Mouse (Mus musculus) ovary, adult 2 months (tissue): ENCODE data around the gene Sik3. TPM values are rescaled to one million over a fixed set of nuclear protein-coding genes. Genes with fewer than 3 reads are reported as not detected.

Experiments
- polyA plus RNA-seq: library from polyadenylated mRNA; depleted of rRNA; stranded (reverse); fragments of >200 nt; gene quantifications from 2 replicates; pipeline ENCODE4 v1.2.3, GENCODE M21; 2012; rRNA removed

Gene Sik3
- polyA plus RNA-seq = 19.1 and 27.3 TPM in 2 replicates

DNA sequence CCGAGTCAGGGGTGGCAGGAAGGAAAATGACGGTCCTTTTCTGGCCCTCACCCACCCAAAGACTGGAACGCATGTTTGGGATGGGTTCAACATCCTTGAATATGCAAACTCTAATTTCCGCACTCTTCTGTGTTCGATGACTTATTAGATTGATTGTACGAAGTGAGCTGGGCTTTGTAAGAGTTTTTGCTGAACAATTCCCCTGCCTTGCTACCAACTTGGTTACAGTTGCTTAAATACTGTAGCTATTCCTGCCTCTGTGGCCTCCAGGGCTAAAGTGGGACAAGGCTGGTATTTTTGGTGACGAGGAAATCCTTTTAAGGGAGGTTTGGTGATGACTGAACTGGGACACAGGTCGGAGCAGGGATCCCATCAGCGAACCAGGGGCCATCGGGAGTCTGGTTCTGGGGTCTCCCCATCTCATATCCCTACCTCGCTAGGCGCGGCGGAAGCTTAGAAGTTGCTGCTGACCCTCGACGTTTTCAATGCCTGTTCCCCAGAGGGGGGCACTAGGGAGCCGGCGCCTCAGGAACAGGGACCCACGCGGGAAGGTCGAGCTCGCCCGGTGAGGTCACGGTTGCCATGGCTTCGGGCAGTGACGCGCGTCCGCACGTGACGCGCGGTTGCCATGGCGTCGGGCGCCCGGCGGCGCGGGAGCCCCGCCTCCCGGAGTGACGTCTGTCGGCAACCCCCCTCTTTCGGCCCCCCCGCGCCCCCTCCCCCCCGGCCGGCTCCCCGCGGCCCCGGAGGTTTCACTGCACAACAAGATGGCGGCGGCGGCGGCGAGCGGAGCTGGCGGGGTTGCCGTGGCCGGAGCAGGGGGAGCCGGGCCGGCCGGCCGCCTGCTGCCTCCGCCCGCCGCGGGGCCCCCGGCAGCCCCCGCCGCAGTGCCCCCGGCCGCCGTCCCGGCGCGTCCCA, at the start of gene Sik3, which contains the start of gene Pafah1b2:
Gene Sik3, plus strand, starts transcription at position 730 of the 918 bp plus-strand sequence.
Gene Pafah1b2, minus strand, starts transcription at position 600 of the 918 bp plus-strand sequence.

DNA sequence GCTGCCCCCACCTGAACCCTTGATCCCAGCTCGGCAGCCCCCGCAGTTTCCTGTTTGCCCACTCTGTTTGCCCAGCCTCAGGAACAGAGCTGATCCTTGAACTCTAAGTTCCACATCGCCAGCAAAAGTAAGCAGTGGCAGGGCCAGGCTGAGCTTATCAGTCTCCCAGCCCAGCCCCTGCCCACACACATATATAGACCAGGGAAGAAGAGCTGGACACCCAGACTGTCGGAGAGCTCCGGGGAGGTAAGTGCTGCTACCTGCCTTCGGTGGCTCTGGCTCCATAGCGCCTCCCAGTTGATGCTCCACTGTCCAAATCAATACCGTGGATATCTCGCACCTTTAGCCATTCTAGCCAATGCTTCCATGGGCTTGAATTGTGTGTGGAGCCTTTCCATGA, 215.9 kb downstream of the Sik3 start, which contains the start of gene Apoa1:
Gene Apoa1, plus strand, starts transcription at position 90 of the 400 bp plus-strand sequence.

DNA sequence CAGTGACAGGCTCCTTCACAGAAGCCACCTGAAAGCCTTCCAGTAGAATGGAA, 222.8 kb downstream of the Sik3 start, which contains the start of gene Apoc3:
Gene Apoc3, minus strand, starts transcription at position 41 of the 53 bp plus-strand sequence.

DNA sequence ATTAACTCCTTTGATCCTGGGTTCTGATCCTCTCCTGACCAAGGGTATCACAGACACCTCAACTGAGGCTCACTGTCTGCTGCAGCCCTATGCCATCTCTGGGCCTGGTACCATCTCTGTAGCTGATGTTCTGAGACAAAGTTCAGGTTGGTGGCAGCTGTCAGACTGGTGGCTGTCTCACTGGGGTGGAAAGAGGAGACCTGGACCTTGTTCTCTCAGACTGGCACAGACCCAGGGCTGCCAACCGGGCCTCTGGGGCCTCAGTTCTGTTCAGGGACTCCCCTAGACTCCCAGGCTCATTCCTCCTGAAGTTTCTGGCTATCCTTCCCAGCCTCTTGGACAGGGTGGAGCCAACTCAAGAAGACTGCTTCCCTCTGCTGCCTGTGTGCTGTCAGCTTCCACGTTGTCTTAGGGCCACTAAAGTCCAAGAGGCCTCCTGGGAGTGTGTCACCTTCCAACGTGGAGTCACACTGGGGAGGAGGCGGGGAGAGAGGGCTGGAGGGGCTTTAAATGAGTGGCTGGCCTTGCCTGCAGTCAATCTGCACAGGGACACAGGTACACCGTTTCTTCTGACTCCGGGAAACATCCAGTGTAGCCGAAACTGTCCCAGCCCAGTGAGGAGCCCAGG, 228.0 kb downstream of the Sik3 start, which contains the start of gene Apoa4:
Gene Apoa4, plus strand, starts transcription at position 171 of the 628 bp plus-strand sequence.

DNA sequence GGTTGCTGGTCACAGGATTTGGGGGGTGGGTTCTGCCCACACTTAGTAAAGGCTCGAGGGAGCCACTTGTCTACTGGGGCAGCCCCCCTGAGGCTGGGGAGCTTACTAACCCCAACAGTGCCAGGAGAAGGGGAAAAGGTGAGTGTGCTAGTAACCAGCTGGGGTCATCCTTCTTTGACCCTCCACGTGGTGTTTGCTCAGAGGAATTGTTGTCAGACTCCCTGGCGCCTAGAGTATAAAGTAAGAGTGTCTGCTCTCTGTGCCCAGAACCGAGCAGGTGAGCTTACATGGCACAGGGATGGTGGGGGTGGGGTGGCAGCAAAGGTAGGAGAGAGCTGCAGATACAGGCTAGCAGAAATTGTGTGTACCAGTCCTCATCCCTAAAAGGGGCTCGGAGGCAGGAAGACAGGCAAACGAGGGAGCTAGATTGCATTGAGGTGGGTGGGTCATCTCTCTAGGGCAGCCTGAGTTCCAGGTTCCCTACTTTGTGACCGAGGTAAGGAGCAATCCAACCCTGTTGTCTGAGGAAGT, 255.8 kb downstream of the Sik3 start, which contains the start of gene Apoa5:
Gene Apoa5, plus strand, starts transcription at position 291 of the 531 bp plus-strand sequence.

DNA sequence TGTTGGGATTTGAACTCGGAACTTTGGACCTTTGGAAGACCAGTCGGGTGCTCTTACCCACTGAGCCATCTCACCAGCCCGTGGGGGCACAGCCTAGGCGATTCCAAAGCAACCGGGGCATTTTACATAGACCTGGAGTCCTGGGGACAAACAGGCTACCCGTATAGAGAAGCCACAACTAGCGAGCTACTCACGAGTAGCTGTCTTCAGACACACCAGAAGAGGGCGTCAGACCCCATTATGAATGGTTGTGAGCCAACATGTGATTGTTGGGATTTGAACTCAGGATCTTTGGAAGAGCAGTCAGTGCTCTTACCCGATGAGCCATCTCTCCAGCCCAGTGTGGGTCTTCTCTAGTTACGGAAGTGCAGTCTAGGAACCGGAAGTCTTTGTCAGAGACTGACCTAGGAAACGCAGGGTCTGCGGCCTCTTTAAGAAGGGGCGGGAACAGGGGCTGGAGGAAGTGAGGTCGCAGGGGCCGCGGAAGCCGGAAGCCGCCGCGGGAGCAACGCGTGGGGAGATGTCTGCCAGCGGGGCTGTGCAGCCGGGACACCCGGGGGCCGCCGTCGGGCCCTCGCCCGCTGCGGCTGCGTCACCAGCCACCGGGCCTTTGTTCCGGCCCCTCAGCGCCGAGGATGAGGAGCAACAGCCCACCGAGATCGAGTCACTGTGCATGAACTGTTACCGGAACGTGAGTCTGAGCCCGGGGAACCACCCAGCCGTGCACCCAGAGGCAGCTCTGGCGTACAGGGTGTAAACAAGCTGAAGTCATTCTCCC, 260.2 kb downstream of the Sik3 start, which contains the start of gene Zpr1:
Gene Zpr1, plus strand, starts transcription at position 388 of the 778 bp plus-strand sequence.

Other genes with a start within 250 kb of the Sik3 start
- 24.4 and 34.7 TPM in 2 replicates for gene Cep164, start 184.1 kb upstream of the Sik3 start, polyA plus RNA-seq
- gene Bace1, start 174.2 kb upstream of the Sik3 start, polyA plus RNA-seq = 50.4 and 52.0 TPM in 2 replicates
- gene Pcsk7, start 106.3 kb upstream of the Sik3 start, polyA plus RNA-seq = 41.8 and 51.6 TPM in 2 replicates
- gene Rnf214, start 105.9 kb upstream of the Sik3 start, polyA plus RNA-seq = 13.9 and 20.5 TPM in 2 replicates
- gene Tagln, start 76.8 kb upstream of the Sik3 start, polyA plus RNA-seq = 1,066 and 1,151 TPM in 2 replicates
- 351 and 658 TPM in 2 replicates for gene Sidt2, start 57.6 kb upstream of the Sik3 start, polyA plus RNA-seq
- gene Pafah1b2, start 130 bp upstream of the Sik3 start, polyA plus RNA-seq = 25.8 and 78.4 TPM in 2 replicates
- 45.3 and 66.3 TPM in 2 replicates for gene Apoa1, start 215.8 kb downstream of the Sik3 start, polyA plus RNA-seq
- gene Apoc3, start 222.8 kb downstream of the Sik3 start, polyA plus RNA-seq = 7.2 and 21.7 TPM in 2 replicates
- gene Apoa4, start 227.9 kb downstream of the Sik3 start, polyA plus RNA-seq = 71.0 and 101 TPM in 2 replicates